Comparison of ENCODE assay signal across 8 mouse cellular contexts in the genomic region with DNA sequence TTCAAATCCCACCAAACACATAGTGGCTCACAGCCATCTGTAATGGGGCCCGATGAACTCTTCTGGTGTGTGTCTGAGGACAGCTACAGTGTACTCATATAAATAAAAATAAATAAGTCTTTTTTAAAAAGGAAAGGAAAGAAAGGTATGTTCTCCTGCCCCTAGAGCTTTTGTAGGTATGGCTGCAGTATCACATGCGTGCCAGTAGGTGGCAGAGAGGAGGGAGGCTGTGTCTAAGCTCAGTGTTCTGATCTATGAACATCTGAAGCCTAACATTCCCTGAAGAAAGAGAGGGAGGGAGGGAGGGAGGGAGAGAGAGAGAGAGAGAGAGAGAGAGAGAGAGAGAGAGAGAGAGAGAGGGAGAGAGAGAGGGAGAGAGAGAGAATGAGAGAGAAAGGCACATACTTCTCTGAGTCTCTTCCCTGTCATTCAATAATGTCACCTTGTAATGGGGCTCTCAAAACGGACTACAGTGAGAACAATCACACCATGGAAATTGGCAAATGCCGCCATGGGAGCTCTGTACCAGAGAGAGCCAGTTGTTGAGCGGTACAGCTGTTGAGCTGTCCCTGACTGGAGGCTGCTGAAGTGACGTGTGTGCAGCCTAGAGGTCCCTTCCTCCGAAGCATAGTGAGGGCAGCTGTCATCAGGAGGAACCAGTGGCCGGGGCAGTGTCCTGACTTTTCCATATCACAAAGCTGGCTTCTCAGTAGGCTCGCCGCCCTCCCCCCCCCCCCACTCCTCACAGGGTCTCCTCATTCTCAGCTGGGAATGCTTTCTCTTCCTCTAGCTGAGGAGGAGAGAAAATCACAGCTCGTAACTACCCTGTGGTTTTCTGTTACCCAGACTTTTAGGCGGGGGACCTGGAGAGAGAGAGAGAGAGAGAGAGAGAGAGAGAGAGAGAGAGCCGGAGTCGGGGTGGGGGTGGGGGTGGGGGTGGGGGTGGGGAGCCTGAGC. TPM values are rescaled to one million over a fixed set of nuclear protein-coding genes. Genes with fewer than 3 reads are reported as not detected.
DNase-seq lines count a peak whose midpoint lies in the region; ATAC-seq lines count a peak whose summit lies in the region.

No protein-coding gene starts in this region.

- peak; percentile 67 for ATAC-seq in embryonic facial prominence, embryonic 14.5 days (ENCODE audit: low read depth)
- 0 out of 2 replicates have a peak, but pooled peaks have one; percentile 24 for ATAC-seq in intestine, embryonic 14.5 days (replicated peaks; ENCODE audit: low FRiP score, low TSS enrichment, low read depth)
- peak; percentile 30; the same call in 1 of the 2 replicates for ATAC-seq in midbrain, embryonic 12.5 days (ENCODE audit: low FRiP score, low read depth)

- no peaks in the 10 kb centered on the region for H3K36me3 ChIP-seq in embryonic facial prominence, embryonic 14.5 days (ENCODE audit: control insufficient read depth, insufficient read depth, low read length)
- H3K36me3 ChIP-seq in intestine, embryonic 14.5 days (ENCODE audit: control insufficient read depth, insufficient read depth, low read length): no peaks in the 10 kb centered on the region
- H3K36me3 ChIP-seq in midbrain, embryonic 12.5 days: no peaks in the 10 kb centered on the region

- H3K4me1 ChIP-seq in embryonic facial prominence, embryonic 14.5 days (ENCODE audit: control insufficient read depth, insufficient read depth, low read length): peaks cover 40% of the 10 kb centered on the region
- H3K4me1 ChIP-seq in intestine, embryonic 14.5 days (replicated peaks; ENCODE audit: control insufficient read depth, insufficient read depth, low read length): peaks cover 41% of the 10 kb centered on the region
- peaks cover 12% of the 10 kb centered on the region; the same call in 1 of the 2 replicates for H3K4me1 ChIP-seq in midbrain, embryonic 12.5 days

- H3K4me2 ChIP-seq in embryonic facial prominence, embryonic 14.5 days (ENCODE audit: low read depth, low read length): peak overlapping the region; percentile 36
- no peak overlapping the region for H3K4me2 ChIP-seq in intestine, embryonic 14.5 days (ENCODE audit: low read length)
- H3K4me2 ChIP-seq in midbrain, embryonic 12.5 days (replicated peaks): 0 out of 2 replicates have a peak overlapping the region, but pooled peaks have one; percentile 15

- no peak overlapping the region for H3K4me3 ChIP-seq in embryonic facial prominence, embryonic 14.5 days (ENCODE audit: low read depth, low read length)
- H3K4me3 ChIP-seq in intestine, embryonic 14.5 days (ENCODE audit: low read depth, low read length): no peak overlapping the region
- no peak overlapping the region for H3K4me3 ChIP-seq in midbrain, embryonic 12.5 days

- no peaks in the 10 kb centered on the region for H3K27me3 ChIP-seq in embryonic facial prominence, embryonic 14.5 days (replicated peaks; ENCODE audit: control insufficient read depth, insufficient read depth, low read length)
- H3K27me3 ChIP-seq in intestine, embryonic 14.5 days (replicated peaks; ENCODE audit: control insufficient read depth, insufficient read depth, low read length): no peaks in the 10 kb centered on the region
- 0 out of 2 replicates have a peak, but pooled peaks cover 9% of the 10 kb centered on the region for H3K27me3 ChIP-seq in midbrain, embryonic 12.5 days

- peak; percentile 14 to 21 for DNase-seq in cerebellum, adult 18-20 months
- DNase-seq in cerebellum, postnatal 4 days (ENCODE audit: low spot score in 2 of 2): no peak
- peak; percentile 49 to 55 for DNase-seq in B cell, adult 2 months
- DNase-seq in embryonic facial prominence, embryonic 14.5 days (ENCODE audit: low spot score): peak; percentile 83
- no peak for DNase-seq in intestine, embryonic 14.5 days (ENCODE audit: low spot score)
- DNase-seq in adrenal gland, postnatal 10 days: no peak
- DNase-seq in ovary, postnatal 10 days (ENCODE audit: low spot score): no peak

- H3K9me3 ChIP-seq in embryonic facial prominence, embryonic 14.5 days (ENCODE audit: control insufficient read depth, low read length): no peaks in the 10 kb centered on the region
- no peaks in the 10 kb centered on the region for H3K9me3 ChIP-seq in intestine, embryonic 14.5 days (ENCODE audit: control insufficient read depth, low read length)
- no peaks in the 10 kb centered on the region for H3K9me3 ChIP-seq in midbrain, embryonic 12.5 days

- H3K9ac ChIP-seq in embryonic facial prominence, embryonic 14.5 days (ENCODE audit: low read depth, low read length): no peak overlapping the region
- no peak overlapping the region for H3K9ac ChIP-seq in intestine, embryonic 14.5 days (ENCODE audit: low read length)
- H3K9ac ChIP-seq in midbrain, embryonic 12.5 days (replicated peaks): no peak overlapping the region

- 25% methylated on average over 10 of the region's 14 CpGs for WGBS in embryonic facial prominence, embryonic 14.5 days
- 38% methylated on average over 12 of the region's 14 CpGs for WGBS in intestine, embryonic 14.5 days
- WGBS in midbrain, embryonic 12.5 days: 44% methylated on average over 13 of the region's 14 CpGs

- H3K27ac ChIP-seq in embryonic facial prominence, embryonic 14.5 days (replicated peaks; ENCODE audit: low read depth, low read length): peak overlapping the region; percentile 69
- peak overlapping the region; percentile 71 for H3K27ac ChIP-seq in intestine, embryonic 14.5 days (ENCODE audit: low read depth)
- H3K27ac ChIP-seq in midbrain, embryonic 12.5 days (replicated peaks): peak overlapping the region; percentile 69

RNA-seq across cellular contexts. Expression of a gene that starts 11.0 kb away (rescaled TPM):
- 0.93 and 0.98 TPM in 2 replicates for polyA plus RNA-seq in embryonic facial prominence, embryonic 14.5 days (2014; fragmentation: Nextera tagmentation; extraction: Ambion mirVana)
- polyA plus RNA-seq in intestine, embryonic 14.5 days (2014; fragmentation: Nextera tagmentation; extraction: Ambion mirVana): 1.6 and 1.8 TPM in 2 replicates
- polyA plus RNA-seq in midbrain, embryonic 12.5 days (2016; fragmentation: Nextera tagmentation; extraction: Ambion mirVana): 0.69 and 1.1 TPM in 2 replicates
- total RNA-seq in adrenal gland, postnatal 10 days (2021): 1 to 10 TPM; 1.8 TPM

RNA-seq across cellular contexts. Expression of a gene that starts 31.6 kb away (rescaled TPM):
- 246 and 265 TPM in 2 replicates for polyA plus RNA-seq in embryonic facial prominence, embryonic 14.5 days (2014; fragmentation: Nextera tagmentation; extraction: Ambion mirVana)
- 361 and 379 TPM in 2 replicates for polyA plus RNA-seq in intestine, embryonic 14.5 days (2014; fragmentation: Nextera tagmentation; extraction: Ambion mirVana)
- 584 TPM in 2 replicates for polyA plus RNA-seq in midbrain, embryonic 12.5 days (2016; fragmentation: Nextera tagmentation; extraction: Ambion mirVana)
- total RNA-seq in adrenal gland, postnatal 10 days (2021): 100 to 1,000 TPM; 117 to 122 TPM

Comparison
In these comparisons a context has a peak if more than half of its experiments do, and no peak if none do; other contexts are left out.
1. DNase-seq: peak in cerebellum, adult 18-20 months (2 of 2), B cell, adult 2 months (2 of 2) and embryonic facial prominence, embryonic 14.5 days (single experiment); none in cerebellum, postnatal 4 days (0 of 2), intestine, embryonic 14.5 days (single experiment), adrenal gland, postnatal 10 days (single experiment) and ovary, postnatal 10 days (single experiment).
2. Peak in every context shown above with its lines, with median percentiles within 50 percentile points of each other: ATAC-seq and H3K27ac ChIP-seq.